Mouse (Mus musculus) inflammation-experienced regulatory T-cells, adult 6 months (primary cell): ENCODE results near the gene Wee1. TPM values are rescaled to one million over a fixed set of nuclear protein-coding genes. Genes with fewer than 3 reads are reported as not detected.
A peak's percentile ranks its signal among the peaks of the same experiment; 100 is the strongest.
"Not testable (repeated sequence)": the region's sequence is repeated elsewhere in the genome, so short reads cannot be mapped to it uniquely, and the experiment has no call there.

Experiments
- ATAC-seq: one replicate; pipeline ENCODE4 v1.8.0; 2017
- polyA plus RNA-seq, 3 experiments: library from polyadenylated mRNA; unstranded; fragments of 100-300 nt; shearing (Covaris generic); gene quantifications; one replicate each; pipeline ENCODE4 v1.2.1; 2017

Gene Wee1
- polyA plus RNA-seq, 3 experiments from 2014 or later: 1.5 to 4.5 (median 2.6) TPM

DNA sequence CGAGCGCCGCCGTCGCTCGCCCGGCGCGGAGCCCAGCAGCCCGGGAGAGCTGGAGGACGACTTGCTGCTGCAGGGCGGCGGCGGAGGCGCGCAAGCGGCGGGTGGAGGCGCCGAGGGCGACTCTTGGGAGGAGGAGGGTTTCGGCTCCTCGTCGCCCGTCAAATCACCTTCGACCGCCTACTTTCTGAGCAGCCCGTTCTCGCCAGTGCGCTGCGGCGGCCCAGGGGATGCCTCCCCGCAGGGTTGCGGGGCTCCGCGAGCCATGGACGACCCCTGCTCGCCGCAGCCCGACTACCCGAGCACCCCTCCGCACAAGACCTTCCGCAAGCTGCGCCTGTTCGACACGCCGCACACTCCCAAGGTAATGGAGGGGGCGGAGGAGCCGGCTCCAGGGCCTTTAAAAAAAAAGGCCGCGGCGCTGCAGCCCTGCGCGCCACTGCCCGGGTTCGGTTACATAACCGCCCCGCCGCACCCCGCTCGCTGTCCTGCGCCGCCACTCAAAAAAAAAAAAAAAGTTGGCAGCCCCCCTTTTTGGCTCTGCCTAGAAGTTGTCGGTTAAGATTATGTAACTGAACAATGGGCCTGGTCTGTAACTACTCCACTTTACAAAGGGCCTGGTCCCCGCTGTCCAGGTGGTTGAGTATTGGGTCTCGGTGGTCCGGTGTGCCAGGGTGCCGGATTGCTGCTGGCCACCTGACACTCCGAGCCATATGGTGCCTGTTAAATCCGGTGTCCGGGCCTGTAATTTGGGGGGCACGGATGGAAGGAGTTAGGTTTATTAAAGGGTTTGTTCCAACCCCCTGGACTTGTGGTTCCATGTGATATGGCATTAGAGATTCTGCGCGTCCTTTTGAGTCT is 948 bp downstream of the Wee1 start:
- peak; percentile 35 for ATAC-seq

DNA sequence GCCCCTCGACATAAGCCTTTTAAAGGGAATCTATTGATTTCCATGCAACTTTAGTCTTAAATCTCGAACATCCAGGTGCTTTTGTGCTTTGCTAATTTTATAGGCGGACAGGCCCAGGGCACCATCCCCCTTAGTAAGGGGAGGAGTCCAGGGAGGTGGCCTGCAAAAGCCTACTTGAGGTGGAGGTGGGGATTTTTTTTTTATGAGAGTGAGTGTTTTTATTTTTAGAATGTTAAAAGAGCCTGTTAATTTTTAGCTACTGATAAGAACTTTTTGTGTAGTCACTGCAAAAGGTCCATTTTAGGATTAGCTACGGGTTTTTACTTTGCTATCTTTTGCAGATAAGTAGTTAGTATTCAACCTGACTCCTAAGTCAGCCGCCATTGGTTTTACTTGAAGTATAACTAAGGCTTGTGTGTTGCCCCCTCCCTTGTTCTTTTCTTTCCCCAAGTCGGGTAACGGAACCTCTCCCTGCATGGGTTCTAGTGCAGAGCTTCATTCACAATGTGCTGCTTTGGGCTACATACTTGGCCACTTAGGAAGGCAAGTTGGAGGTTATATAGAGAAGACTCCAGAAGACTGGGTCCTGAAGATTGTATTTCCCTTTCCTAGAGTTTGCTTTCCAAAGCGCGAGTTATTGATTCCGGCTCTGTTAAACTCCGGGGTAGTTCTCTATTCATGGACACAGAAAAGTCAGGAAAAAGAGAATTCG is 2.2 kb downstream of the Wee1 start:
- ATAC-seq: no peak

DNA sequence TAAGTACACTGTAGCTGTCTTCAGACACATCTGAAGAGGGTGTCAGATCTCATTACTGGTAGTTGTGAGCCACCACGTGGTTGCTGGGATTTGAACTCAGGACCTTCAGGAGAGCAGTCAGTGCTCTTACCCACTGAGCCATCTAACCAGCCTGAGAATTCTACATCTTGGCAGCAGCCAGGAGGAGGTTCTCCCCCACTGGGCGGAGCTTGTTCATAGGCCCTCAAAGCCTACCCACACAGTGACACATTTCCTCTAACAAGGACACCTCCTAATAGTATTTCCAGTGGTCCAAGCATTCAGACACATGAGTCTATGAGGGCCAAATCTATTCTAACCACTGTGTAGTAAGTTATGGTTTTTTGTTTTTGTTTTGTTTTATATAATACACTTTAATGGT is 6.7 kb downstream of the Wee1 start:
- ATAC-seq: no peak

DNA sequence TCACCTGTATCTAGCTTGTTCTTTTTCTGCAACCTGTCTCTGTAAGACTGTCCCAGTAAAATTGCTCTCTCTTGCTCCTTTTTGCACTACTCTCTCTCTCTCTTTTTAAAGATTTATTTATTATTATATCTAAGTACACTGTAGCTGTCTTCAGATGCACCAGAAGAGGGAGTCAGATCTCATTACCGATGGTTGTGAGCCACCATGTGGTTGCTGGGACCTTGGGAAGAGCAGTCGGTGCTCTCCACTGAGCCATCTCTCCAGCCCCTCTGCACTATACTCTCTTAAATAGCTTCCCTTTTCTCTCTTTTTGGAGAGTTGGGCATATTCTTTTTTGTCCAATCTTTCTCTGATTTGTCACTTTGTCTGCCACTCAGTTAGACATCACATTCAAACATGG is 10.4 kb downstream of the Wee1 start:
- not testable (repeated sequence) for ATAC-seq

DNA sequence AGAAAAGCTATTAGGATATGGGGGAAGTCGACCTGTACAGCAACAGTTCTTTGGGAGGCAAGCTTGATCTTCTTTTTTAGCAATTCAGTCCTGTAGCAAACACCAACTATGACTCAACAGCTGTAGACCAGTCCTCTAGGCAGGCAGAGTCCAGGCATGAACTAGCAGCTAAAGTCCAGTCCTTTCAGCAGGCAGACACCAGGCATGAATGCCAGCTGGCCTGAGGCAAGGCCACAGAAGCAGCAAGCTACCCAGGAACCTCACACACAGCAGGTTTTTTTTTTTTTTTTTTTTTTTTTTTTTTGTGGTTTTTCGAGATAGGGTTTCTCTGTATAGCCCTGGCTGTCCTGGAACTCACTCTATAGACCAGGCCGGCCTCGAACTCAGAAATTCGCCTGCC is 12.1 kb downstream of the Wee1 start:
- ATAC-seq: no peak

DNA sequence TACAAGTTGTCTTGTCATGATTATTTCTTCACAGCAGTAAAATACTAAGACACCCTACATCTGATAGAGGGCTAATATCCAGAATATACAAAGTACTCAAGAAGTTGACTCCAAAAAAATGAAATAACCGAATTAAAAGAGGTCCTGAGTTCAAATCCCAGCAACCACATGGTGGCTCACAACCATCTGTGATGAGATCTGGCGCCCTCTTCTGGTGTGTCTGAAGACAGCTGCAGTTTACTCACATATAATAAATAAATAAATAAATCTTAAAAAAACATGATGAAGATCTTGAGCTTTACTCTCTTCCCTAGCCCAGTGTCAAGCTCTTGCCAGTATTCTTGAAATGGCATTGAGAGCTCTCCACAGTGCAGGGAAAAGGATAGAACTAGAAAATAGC is 16.7 kb downstream of the Wee1 start:
- no peak for ATAC-seq

DNA sequence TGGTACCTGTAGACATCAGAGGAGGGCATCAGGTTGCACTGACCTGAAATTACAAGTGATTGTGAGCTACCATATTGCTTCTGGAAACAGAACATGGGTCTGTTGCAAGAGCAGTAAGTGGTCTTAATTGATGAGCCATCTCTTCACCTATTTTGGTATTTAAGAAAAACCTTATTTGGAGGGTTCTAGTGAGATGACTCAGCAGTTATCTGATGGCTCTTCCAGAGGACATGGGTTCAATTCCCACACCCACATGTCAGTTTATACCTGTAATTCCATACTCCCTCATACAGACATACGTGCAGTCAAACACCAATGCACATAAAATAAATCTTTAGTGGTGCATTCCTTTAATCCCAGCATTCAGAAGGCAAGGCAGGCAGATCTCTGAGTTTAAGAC is 22.0 kb downstream of the Wee1 start:
- no peak for ATAC-seq

DNA sequence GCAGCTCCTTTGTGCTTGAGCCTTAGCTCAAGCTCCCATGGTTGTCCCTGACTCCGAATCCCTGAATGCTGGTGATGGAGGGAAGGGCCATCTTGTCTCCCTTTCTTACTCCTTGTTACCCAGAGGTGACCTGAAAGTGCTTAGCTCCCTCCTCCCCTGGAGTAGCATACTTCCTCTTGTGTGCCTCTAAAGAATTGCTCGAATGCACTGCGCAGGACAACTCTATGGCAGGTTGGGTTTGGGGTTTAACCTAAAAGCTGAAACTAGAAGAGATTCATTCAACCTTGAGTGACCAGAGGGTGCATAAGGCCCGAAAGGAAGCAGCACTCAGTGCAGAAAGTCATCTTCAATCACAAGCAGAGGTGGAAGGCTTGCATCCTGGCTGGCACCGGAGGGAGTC is 31.0 kb downstream of the Wee1 start:
- no peak for ATAC-seq

DNA sequence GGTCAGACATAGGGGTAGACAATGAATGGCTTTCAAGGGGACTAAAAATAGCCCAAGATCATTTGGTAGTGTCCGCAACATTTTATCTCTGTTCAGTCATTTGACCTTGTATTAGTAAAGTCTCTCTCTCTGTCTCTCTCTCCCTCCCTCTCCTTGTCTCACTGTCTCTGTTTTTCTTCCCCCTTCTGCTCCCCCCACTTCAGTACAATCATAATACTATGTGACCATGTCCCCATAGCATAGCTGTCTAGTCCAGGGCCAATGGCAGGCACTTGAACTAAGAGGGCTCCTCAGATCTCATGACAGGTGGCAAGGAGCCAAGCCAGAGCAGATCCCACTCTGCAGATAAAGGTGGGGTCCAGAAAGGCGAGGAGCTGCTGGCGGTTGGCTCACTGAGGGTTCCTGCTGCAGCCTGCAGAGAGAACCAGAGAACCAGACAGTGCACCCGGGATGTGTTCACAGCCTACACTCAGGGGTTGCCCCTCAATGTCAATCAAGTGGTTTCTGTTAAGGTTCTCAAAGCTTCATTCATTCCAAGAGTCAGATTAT is 34.9 kb downstream of the Wee1 start:
- ATAC-seq: no peak

DNA sequence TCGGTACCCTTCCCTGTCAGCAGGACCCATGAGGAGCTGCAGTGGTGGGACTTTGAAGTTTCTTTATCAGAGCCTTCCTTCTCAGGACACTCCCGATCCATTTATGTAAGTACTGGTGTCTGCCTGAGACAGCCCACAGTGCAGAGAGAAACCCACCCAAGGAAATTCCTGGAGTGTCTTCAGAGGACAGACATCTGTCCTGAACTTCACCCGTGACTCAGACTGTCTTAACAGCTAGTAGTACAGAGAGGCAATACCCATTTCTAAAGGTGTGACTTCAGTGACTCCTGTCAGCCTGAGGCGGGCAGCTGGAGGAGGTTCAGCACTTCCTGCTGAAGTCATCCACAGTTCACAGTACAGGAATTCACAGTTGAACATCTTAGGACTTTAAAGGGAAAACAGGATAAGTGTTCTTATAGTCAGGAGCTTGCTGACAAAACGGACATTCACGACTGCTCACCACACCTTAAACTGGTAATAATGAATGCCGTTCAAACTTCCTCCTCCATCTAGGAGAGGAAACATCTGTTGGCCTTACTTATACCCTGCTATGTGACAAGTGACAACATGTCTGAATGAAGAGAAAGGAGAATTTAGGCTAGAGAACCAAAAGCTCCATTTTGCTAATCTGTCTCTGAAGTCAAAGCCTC is 35.5 kb downstream of the Wee1 start:
- ATAC-seq: no peak

DNA sequence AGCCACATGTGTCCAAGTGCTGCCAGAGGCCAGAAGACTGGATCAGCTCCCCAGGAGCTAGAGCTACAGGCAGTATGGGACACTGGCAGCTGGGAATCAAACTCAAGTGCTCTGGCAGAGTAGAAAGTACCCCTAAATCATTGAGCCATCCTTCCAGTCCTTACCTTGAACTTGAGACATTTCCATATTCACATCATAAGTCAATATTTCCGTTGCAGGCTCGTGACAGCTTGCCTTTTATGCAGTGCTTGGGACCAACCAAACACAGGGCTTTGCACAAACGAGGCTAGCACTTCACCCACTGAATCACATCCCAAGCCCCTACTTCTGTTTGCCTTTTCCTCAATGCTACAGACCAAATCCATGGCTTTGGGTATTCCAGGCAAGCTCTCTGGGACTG is 36.2 kb downstream of the Wee1 start:
- ATAC-seq: no peak

DNA sequence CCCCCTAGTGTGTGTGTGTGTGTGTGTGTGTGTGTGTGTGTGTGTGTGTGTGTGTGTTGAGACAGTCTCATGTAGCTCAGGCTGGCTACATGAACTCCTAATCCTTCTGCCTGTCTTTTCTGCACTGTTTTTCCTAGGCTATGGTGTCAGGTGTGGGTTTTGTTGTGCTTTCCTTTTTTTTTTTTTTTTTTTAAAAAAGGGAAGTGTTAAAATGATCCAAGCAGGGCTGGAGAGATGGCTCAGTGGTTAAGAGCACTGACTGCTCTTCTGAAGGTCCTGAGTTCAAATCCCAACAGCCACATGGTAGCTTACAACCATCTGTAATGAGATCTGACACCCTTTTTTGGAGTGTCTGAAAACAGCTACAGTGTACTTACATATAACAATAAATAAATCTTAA is 38.3 kb downstream of the Wee1 start:
- not testable (repeated sequence) for ATAC-seq

DNA sequence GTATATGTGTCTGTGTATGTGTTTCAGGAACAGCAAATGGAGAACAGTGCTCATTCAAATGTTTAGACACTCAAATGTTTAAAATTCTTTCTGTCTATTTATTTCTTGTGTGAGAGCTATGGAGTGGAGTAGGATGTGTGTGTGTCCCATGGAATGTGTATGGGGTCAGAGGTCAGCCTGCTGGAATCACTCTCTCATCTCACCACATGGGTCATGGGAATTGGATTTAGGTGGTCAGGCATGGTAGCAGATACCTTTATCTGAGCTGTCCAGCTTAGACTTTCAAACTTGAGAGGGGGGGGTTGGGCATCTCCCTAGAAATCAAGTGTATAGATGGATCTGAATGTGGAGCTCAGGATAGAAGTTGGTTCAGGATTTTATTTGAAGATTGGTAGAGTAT is 38.8 kb downstream of the Wee1 start:
- ATAC-seq: no peak

DNA sequence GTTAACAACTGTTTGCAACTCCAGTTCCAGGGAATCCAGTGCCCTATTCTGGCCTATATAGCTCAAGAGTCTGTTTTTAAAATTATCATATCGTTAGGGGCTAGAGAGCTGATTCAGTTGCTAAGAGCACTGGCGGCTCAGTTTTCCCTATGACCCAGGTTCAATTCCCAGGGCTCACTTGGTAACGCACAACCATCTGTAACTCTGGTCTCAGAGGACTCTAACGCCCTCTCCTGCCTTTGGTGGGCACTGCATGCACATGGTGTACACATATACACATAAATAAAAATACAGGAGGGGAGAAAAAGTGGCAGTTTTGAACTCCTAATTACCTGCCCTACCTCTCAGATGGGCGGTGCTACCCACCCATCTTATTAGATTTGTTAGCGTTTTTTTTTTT is 41.2 kb downstream of the Wee1 start:
- no peak for ATAC-seq

DNA sequence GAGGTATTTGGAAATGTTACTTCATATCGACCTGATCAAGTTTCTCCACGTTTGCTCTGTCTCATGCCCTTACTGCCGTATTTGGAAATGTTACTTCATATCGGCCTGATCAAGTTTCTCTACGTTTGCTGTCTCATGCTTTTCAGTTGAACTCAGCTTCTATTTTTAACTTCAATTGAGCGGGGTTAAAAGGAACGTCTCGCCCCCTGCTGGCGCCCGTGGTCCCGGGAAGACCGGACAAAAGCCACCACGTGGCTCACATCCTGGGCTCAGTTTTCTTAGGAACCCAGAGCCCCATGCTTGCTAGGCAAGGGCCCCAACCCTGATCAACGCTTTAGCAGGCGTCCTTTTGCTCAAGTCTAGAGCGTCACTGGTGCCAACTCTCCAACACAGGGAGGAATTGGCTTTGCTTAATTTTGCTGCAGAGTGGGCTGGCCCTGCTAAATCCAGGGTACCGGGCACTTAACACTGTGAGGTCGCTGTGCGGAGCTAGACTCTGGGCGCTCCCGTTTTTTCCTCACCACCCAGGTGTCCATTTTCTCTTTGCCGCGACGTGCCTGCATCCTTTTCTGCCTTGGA is 42.3 kb downstream of the Wee1 start:
- peak; percentile 68 for ATAC-seq

DNA sequence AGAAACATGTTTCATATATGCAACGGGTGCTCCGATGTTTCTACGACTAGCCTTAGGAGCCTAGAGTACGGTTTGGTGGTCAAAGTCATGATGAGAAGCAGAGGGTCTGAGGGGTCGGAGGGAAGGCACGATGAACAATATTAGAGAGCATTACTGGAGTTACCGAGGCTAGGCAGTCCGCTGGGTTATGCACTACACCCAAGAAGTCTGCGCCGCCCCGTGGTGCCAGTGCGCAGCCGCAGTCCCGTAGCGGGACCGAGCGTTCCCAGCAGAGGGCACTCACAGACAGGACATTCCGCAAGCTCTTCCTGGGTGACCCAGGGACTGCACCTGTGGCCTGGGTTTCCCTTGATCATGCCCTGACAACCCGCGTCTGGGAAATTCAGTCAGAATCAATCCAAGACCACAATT is 42.9 kb downstream of the Wee1 start:
- ATAC-seq: peak; percentile 89

DNA sequence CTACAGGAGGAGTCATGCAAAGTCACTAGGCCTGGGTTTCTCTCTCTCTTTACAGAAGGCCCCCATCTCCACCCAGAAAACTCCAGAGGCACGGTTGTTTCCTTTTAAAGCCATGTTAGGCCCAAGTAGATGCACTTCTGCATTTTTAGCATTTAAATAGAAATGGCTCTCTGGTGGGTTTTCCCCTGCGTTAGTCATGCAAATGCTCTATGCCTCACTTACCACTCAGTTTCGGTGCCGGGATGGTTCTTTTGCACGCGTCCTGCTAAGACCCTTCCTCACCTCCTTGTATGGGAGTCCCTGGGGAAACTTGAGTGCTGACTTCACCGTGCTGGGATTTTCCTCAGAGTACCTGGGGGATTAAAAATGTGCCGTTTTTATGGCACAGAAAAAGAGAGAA is 44.4 kb downstream of the Wee1 start:
- peak; percentile 27 for ATAC-seq

DNA sequence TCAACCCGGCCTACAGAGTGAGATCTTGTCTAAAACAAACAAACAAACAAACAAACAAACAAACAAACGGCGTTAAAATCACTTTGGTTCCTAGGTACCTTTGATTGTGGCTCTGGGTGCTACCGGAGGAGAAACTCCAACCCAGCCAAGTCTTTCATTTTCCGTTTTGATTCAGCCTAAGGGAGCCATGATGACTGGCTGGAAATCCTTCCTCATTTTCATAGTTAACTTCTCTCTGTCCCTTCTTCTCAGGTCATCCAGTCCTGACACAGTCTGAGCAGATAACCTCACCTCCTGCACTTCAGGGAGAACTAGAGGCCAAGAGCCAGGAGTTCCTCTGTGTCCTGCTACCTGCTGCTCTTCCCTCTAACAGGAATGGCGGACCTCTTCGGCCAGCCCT is 57.4 kb downstream of the Wee1 start:
- ATAC-seq: no peak

DNA sequence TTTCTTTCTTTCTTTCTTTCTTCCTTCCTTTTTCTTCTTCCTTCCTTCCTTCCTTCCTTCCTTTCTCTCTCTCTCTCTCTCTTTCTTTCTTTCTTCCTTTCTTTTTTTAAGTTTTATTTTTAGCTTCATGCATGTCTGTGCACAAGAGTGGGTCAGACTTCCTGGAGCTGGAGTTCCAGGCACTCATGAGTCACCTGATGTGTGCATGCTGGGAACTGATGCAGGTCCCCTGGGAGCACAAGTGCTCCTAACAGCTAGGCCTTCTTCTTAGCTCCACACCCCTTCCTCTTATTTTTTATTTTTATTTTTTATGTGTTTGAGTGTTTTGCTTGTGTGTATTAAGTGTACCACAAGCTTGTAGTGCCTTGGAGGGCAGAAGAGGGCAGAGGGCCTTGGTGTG is 58.8 kb downstream of the Wee1 start:
- ATAC-seq: no peak

DNA sequence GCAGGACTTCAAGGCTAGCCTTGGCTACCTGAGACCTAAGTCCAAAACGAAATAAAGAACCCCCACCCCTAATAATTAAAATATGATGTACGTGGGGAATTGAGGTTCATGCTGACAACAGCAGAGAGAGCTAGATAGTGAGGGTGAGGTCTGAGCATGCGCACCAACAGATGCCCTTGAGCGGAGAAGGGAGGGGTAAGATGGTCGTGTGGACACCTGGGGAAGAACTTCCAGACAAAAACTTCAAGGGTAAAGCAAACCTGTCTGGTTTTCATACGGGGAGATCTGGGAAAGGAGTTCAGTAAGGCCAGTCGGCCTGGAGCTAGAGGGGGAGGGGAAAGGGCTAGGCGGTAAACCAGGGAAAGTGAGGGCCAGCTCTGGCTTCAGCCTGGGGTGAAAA is 59.6 kb downstream of the Wee1 start:
- ATAC-seq: no peak

DNA sequence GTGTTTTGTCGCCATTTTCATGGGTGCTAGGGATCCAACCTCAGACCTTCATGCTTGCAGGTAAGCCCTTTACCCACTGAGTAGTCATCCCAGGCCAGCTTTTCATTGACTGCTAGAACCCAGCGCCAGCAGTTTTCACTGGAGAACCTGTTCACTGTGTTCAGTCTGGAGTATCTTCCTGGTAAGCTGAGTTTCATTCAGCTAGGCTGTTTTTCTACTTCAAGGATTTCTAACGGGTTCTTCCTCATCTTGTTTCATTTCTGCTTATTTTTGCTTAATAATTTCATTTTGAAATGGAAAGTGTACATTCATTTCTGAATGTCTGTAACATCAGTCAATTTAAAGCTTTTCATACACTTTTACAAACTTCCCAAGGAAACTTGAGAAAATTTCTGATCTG is 62.8 kb downstream of the Wee1 start:
- ATAC-seq: no peak

DNA sequence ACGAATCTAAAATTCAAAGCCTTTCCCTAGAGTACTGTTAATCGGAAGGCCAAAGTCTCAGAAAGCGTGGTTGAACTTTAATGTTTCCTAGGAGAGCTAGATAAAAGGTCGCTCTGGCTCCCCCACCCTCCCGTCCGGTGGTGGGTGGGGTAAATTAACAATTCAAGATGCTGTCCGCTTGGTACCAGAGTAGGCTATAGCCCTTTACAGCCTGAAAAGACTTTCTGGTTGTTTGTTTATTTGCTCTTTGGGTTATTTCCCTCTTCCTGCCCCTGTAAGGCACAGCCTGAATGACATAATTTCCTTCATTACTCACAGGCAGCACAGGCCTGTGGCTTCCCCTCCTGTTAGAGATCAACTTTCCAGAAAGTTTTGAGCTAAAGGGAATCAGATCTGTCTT is 68.1 kb downstream of the Wee1 start:
- peak; percentile 61 for ATAC-seq
